Mouse (Mus musculus) heart, adult 2 months (tissue): ENCODE results near the gene Slc44a3. TPM values are rescaled to one million over a fixed set of nuclear protein-coding genes. Genes with fewer than 3 reads are reported as not detected.

Experiments used
- DNase-seq, 2 experiments: peaks; one replicate each; pipeline ENCODE4 v3.0.0; 2021
- H3K27ac ChIP-seq: fragments of 200-600 bp; 2 replicates; pipeline ENCODE4 v1.8.1; 2022
- H3K27me3 ChIP-seq: fragments of 200-500 bp; 2 replicates; pipeline ENCODE4 v1.6.1; 2012; ENCODE audit warnings: mild to moderate bottlenecking, low read length, inconsistent platforms, mixed read lengths; ENCODE audit not compliant: control insufficient read depth, insufficient read depth
- H3K36me3 ChIP-seq: fragments of 200-500 bp; 2 replicates; pipeline ENCODE4 v1.6.1; 2012; ENCODE audit warnings: low read length, inconsistent platforms; ENCODE audit not compliant: control insufficient read depth, insufficient read depth
- H3K4me1 ChIP-seq: fragments of 200-500 bp; 2 replicates; pipeline ENCODE4 v1.6.1; 2011; ENCODE audit warnings: low read length; ENCODE audit not compliant: control insufficient read depth, insufficient read depth
- H3K4me3 ChIP-seq: fragments of 200-600 bp; 2 replicates; pipeline ENCODE4 v1.8.1; 2022
- H3K79me2 ChIP-seq: fragments of 200-500 bp; replicated peaks from 2 replicates; pipeline ENCODE4 v1.6.1; 2012; ENCODE audit warnings: mild to moderate bottlenecking, inconsistent platforms, low read length, moderate library complexity, mixed read lengths; ENCODE audit not compliant: control insufficient read depth, insufficient read depth
- H3K9ac ChIP-seq: fragments of 200-500 bp; 2 replicates; pipeline ENCODE4 v1.6.1; 2012; ENCODE audit warnings: low read depth, mild to moderate bottlenecking, control low read depth, inconsistent platforms, low read length, mixed read lengths
- CTCF ChIP-seq: fragments of 200-600 bp; IDR thresholded peaks from 2 replicates; pipeline ENCODE4 v1.8.1; 2022; ENCODE audit warnings: antibody characterized with exemption, mild to moderate bottlenecking, moderate library complexity
- EP300 ChIP-seq: fragments of 200-500 bp; IDR thresholded peaks from 2 replicates; pipeline ENCODE4 v1.6.1; 2011; ENCODE audit warnings: low read depth, low read length, control low read depth; ENCODE audit not compliant: insufficient read depth
- POLR2A ChIP-seq: fragments of 200-500 bp; IDR thresholded peaks from 2 replicates; pipeline ENCODE4 v1.6.1; 2011; ENCODE audit warnings: mild to moderate bottlenecking, low read depth, low read length, control low read depth; ENCODE audit not compliant: insufficient read depth
- WGBS: fragments of 180-500 bp; shearing (Covaris S2); methylation state at CpG from one replicate; pipeline ENCODE4 v1.1.7; 2018; 5-methylcytosine and 5-hydroxymethylcytosine counted together
- intact Hi-C: fragments of 180-260 bp; cut with DNase I; formaldehyde crosslinking; loops from one replicate; pipeline ENCODE4 v1.15.1; 2025
- polyA plus RNA-seq: library from polyadenylated mRNA; depleted of rRNA; stranded (reverse); fragments of >200 nt; gene quantifications from 2 replicates; pipeline ENCODE4 v1.2.3, GENCODE M21; 2012
- total RNA-seq, 2 experiments: library from RNA; stranded (reverse); gene quantifications; 2 replicates each; pipeline ENCODE4 v1.2.3; 2021

Gene Slc44a3
- total and polyA plus RNA-seq, 3 experiments, result 1.1 TPM; not detected in 2

DNA sequence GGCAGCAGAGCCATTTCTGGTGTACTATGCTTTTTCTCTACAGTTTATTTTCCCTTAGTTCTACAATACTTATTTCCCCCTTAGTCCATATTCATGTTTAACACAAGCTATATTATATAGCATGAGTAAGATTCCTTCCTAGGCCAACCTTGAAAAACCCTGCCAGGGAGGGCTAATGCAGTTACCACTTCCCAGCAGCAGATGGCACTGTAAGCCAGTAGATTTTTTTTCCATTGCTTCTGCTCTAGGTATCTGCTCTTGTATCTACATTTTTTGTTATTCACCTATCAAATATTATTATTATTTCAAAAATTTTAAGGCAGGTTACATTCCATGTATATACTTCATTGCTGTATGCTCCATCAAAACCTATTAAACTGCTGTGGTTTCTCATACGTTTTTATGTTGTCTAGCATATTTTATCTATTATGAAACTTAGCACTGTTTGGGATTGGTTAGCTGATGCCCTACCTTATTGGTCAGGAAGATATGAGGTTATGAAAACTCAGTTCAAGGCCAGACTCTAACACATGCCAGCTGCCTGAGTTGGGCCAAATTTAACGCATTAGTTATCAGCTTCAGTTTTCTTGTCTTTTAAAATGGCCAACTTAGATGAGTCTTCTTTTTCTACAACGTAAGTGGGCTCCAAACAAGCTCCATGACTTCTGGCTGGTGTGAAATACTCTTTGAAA, 3.8 kb upstream of the Slc44a3 start:
- Histone ChIP-seq H3K27me3 (peaks cover 3% of the 10 kb centered on the region; the same call in 1 of the 2 replicates), H3K4me1 (no peaks in the 10 kb centered on the region; the same call in 1 of the 2 replicates), H3K36me3 (no peaks in the 10 kb centered on the region), H3K9ac (no peak overlapping the region), H3K27ac (no peak overlapping the region), H3K4me3 (no peak overlapping the region), H3K79me2 (no peaks in the 10 kb centered on the region)
- 63% methylated on average over 3 of the region's 3 CpGs for WGBS
- TF ChIP-seq CTCF, result no peak; the same call in 1 of the 2 replicates
- TF ChIP-seq EP300, result peak; percentile 64
- intact Hi-C loops, result loop anchor here (2.0 to 10.0 kb wide), 4 partner anchors 201 to 586 kb away; no protein-coding TSS in a partner anchor
- DNase-seq, result peak in 1 of 2 experiments; percentile 59

DNA sequence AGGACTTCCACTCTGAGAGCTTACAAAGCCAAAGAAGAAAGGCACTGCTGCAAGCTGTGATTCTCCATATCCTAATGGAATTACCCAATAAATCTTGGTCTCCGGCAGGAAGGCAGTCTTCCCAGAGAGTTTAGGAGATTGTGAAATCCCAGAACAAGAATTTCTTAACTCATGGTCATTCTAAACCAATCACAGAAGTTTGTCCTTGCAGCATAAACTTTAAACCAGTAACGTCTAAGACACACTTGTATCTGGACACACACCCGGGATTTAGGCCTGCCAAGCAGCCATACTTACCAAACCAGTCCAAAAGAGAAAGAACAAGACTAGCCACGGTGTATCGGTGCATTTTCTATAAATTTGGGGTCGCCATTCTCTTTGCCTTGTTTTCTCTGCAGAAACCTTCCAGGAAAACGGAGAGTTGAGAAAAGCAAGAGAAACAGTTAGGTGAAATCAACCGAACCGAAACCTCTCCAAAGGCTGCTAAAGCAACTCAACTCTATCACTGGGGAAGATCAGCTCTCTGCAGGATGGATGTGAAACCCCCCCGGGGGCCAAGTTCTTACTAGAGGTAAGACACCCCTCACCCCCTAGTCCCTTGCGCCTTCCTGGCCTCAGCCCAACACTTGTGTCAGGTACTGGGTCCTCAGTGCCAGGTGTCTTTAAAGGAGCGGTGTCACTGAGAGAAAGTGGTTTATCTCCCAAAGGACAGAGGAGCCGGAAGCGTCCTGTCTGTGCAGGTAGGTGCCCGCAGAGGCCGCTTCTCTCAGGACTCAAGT, 645 bp downstream of the Slc44a3 start:
- TF ChIP-seq CTCF, result no peak
- TF ChIP-seq EP300, result no peak
- TF ChIP-seq POLR2A, result no peak
- Histone ChIP-seq H3K27ac (no peak overlapping the region), H3K9ac (peak overlapping the region; percentile 23; the same call in 1 of the 2 replicates), H3K79me2 (no peaks in the 10 kb centered on the region), H3K27me3 (peaks cover 3% of the 10 kb centered on the region; the same call in 1 of the 2 replicates), H3K4me3 (no peak overlapping the region), H3K4me1 (peaks cover 1% of the 10 kb centered on the region; the same call in 1 of the 2 replicates), H3K36me3 (no peaks in the 10 kb centered on the region)
- DNase-seq, result no peak
- WGBS, result 60% methylated on average over 16 of the region's 16 CpGs
- intact Hi-C loops, result loop anchor here (10.0 kb wide), 1 partner anchor 343 kb away; no protein-coding TSS in a partner anchor

DNA sequence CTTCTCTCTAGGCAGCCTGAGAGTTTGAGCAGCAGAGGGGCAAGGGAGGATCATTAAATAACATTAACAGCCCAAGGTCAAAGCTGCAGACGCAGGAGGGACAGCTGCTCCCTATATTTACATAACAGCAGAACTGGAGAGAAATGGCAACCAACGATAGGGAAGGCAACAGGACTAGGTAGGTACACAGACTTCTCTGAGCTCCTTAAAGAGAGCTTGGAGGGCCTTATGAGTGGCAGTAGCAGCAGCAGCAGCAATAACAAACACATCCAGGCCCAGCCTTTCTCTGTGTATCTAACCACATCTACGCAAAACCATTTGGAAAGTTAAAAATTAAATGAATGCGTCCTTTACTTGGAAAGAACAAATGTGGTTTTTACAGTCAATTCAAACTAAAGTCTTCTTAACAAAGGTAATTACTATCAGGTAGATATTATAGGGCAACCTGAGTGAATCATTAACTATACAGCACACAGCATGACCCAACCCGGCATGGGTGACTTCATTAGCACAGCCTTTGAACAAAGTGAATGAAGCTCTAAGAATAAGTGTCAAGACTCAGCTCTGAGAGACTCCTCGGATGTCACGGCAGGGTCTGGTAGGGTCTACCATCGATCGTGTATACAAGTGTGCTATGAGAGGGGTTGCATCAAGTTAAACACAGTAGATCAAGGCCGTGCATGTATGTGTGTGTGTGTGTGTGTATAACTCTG, 1.5 kb downstream of the Slc44a3 start:
- no peak overlapping the region for H3K9ac ChIP-seq
- H3K79me2 ChIP-seq, result no peaks in the 10 kb centered on the region
- WGBS, result 87% methylated on average over 10 of the region's 10 CpGs
- DNase-seq, result no peak
- no peak overlapping the region for H3K27ac ChIP-seq
- H3K4me1 ChIP-seq, result peaks cover 1% of the 10 kb centered on the region; the same call in 1 of the 2 replicates
- no peak for TF ChIP-seq POLR2A
- no peak for TF ChIP-seq EP300
- no peak for TF ChIP-seq CTCF
- H3K4me3 ChIP-seq, result no peak overlapping the region
- H3K36me3 ChIP-seq, result no peaks in the 10 kb centered on the region
- intact Hi-C loops, result loop anchor here (10.0 kb wide), 1 partner anchor 344 kb away; no protein-coding TSS in a partner anchor
- peaks cover 3% of the 10 kb centered on the region; the same call in 1 of the 2 replicates for H3K27me3 ChIP-seq

DNA sequence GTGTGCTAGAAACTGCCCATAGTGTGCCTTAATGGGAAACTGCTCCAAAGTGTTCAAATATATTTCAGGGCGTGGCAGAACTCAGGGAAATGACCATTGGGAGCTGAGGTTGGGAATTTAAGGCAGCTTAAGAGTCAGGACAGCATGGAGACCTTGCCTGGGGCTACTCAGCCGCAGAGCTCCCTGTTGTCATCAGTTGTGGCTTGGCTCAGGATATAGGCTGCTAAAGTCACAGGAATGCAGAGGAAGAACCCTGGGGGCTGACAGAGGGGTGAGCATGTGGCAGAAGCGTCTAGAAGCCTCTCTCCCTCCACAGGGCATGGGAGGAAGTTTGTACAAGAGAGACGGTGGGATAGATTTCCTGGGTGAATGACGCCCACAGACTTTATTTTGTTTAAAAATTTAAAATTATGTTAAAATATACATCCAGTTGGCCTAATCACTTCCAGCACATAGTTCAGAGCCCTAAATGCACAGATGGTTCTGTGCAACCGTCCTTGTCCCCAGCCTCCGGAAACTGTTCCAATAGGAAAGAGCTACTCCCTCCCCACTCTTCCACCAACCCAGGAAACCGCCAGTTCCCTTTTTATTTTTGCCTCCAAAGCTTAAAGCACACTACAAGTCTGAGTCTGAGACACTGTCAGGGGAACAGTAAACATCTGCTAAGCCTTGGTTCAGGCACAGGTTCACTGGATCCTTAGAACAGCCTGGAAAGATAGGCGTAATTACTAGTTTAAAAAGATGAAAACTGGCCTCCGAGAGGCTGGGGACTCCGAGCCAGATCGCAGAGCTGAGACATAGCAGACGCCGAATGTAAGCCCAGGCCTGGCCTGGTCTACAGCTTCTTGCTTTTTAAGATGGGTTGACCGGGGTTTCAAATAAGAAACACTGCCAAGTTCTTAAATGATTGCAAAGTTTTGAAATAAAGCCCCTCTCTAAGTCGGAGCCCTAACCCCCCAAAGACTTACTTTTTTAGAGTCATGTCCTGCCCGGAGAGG, 5.8 kb downstream of the Slc44a3 start:
- H3K27ac ChIP-seq, result no peak overlapping the region
- no peak for DNase-seq
- 55% methylated on average over 17 of the region's 17 CpGs for WGBS
- intact Hi-C loops, result no loop called here
- no peak overlapping the region for H3K9ac ChIP-seq
- TF ChIP-seq EP300 (no peak), CTCF (no peak), POLR2A (no peak)
- H3K79me2 ChIP-seq, result no peaks in the 10 kb centered on the region
- H3K27me3 ChIP-seq, result no peaks in the 10 kb centered on the region
- no peaks in the 10 kb centered on the region for H3K36me3 ChIP-seq
- H3K4me1 ChIP-seq, result peaks cover 1% of the 10 kb centered on the region; the same call in 1 of the 2 replicates
- no peak overlapping the region for H3K4me3 ChIP-seq

DNA sequence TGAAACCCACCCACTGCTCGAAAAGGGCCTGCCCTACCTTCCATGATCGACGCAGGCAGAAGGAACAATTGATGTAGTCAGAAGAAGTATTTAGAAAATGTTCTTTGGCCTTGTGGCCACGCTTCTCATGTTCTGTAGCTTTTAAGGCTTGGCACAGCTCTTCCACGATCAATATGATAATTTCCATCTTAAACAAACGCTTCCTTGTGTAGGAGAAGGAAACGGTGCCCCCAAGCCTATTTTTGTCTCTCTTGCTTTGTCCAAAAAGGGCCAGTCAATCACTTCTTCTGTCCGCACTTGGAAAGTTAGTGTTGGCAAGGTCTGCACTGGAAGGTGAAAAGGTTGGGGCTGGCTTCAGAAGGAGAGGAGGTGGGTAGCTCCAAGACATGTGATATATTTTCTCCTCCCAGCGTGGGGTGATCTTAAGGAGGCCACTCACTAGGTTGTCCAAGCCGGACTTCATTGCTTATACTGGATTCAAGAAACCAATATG, 10.5 kb downstream of the Slc44a3 start:
- H3K79me2 ChIP-seq, result no peaks in the 10 kb centered on the region
- TF ChIP-seq EP300, result no peak
- no peak for TF ChIP-seq CTCF
- TF ChIP-seq POLR2A, result no peak
- H3K4me1 ChIP-seq, result 0 out of 2 replicates have a peak, but pooled peaks cover 1% of the 10 kb centered on the region
- H3K27me3 ChIP-seq, result no peaks in the 10 kb centered on the region
- no peak overlapping the region for H3K27ac ChIP-seq
- DNase-seq, result no peak
- intact Hi-C loops, result no loop called here
- no peaks in the 10 kb centered on the region for H3K36me3 ChIP-seq
- no peak overlapping the region for H3K9ac ChIP-seq
- H3K4me3 ChIP-seq, result no peak overlapping the region
- 68% methylated on average over 10 of the region's 10 CpGs for WGBS
